Mouse (Mus musculus): Measurements from ENCODE around the gene Tctex1d4. TPM values are rescaled to one million over a fixed set of nuclear protein-coding genes. Genes with fewer than 3 reads are reported as not detected.
A peak's percentile ranks its signal among the peaks of the same experiment; 100 is the strongest.

Gene Tctex1d4
- polyA plus RNA-seq, 1 experiment from 2014 or later: not detected

GRCm38 (mm10) chr4:117100036-117100435, 26.6 kb upstream of the Tctex1d4 start:
- H3K9me3 ChIP-seq (ENCODE audit: control insufficient read depth, low read length): no peaks in the 10 kb centered on the region
- H3K9ac ChIP-seq (ENCODE audit: low read length): no peak overlapping the region
- peaks cover 3% of the 10 kb centered on the region; the same call in 1 of the 2 replicates for H3K27me3 ChIP-seq (ENCODE audit: control insufficient read depth, insufficient read depth, low read length)
- H3K4me2 ChIP-seq: no peak overlapping the region
- DNase-seq (ENCODE audit: low spot score, missing footprints) (no peak), ATAC-seq (ENCODE audit: low FRiP score) (no peak)
- peaks cover 23% of the 10 kb centered on the region for H3K4me1 ChIP-seq (ENCODE audit: control insufficient read depth, insufficient read depth, low read length)
- H3K36me3 ChIP-seq (ENCODE audit: control insufficient read depth, insufficient read depth, low read length): no peaks in the 10 kb centered on the region
- 69% methylated on average over 4 of the region's 4 CpGs for WGBS
- H3K4me3 ChIP-seq (ENCODE audit: low read depth, low read length): no peak overlapping the region
- H3K27ac ChIP-seq (ENCODE audit: low read depth, low read length): no peak overlapping the region

- no peak for DNase-seq (ENCODE audit: low spot score, missing footprints)
- H3K4me3 ChIP-seq (ENCODE audit: low read depth, low read length): no peak overlapping the region
- no peak overlapping the region for H3K4me2 ChIP-seq
- H3K36me3 ChIP-seq (ENCODE audit: control insufficient read depth, insufficient read depth, low read length): no peaks in the 10 kb centered on the region
- ATAC-seq (ENCODE audit: low FRiP score): peak; percentile 20; the same call in 1 of the 2 replicates
- peaks cover 13% of the 10 kb centered on the region for H3K4me1 ChIP-seq (ENCODE audit: control insufficient read depth, insufficient read depth, low read length)
- no peaks in the 10 kb centered on the region; the same call in 1 of the 2 replicates for H3K27me3 ChIP-seq (ENCODE audit: control insufficient read depth, insufficient read depth, low read length)
- 50% methylated on average over 7 of the region's 7 CpGs for WGBS
- no peaks in the 10 kb centered on the region for H3K9me3 ChIP-seq (ENCODE audit: control insufficient read depth, low read length)
- no peak overlapping the region for H3K9ac ChIP-seq (ENCODE audit: low read length)
- H3K27ac ChIP-seq (ENCODE audit: low read depth, low read length): no peak overlapping the region
These were observed 25.4 kb upstream of the Tctex1d4 start for GRCm38 (mm10) chr4:117101218-117101617.

- Histone ChIP-seq H3K9me3 (ENCODE audit: control insufficient read depth, low read length) (no peaks in the 10 kb centered on the region), H3K4me2 (no peak overlapping the region), H3K27ac (ENCODE audit: low read depth, low read length) (no peak overlapping the region), H3K9ac (ENCODE audit: low read length) (no peak overlapping the region), H3K27me3 (ENCODE audit: control insufficient read depth, insufficient read depth, low read length) (no peaks in the 10 kb centered on the region), H3K4me1 (ENCODE audit: control insufficient read depth, insufficient read depth, low read length) (no peaks in the 10 kb centered on the region), H3K4me3 (ENCODE audit: low read depth, low read length) (no peak overlapping the region), H3K36me3 (ENCODE audit: control insufficient read depth, insufficient read depth, low read length) (no peaks in the 10 kb centered on the region)
- 81% methylated on average over 10 of the region's 10 CpGs for WGBS
- DNase-seq (ENCODE audit: low spot score, missing footprints): no peak
- no peak for ATAC-seq (ENCODE audit: low FRiP score)
These were observed 21.9 kb upstream of the Tctex1d4 start for GRCm38 (mm10) chr4:117104672-117105071.

- Histone ChIP-seq H3K27ac (ENCODE audit: low read depth, low read length) (no peak overlapping the region), H3K9me3 (ENCODE audit: control insufficient read depth, low read length) (no peaks in the 10 kb centered on the region), H3K9ac (ENCODE audit: low read length) (no peak overlapping the region; the same call in 1 of the 2 replicates), H3K4me3 (ENCODE audit: low read depth, low read length) (no peak overlapping the region), H3K27me3 (ENCODE audit: control insufficient read depth, insufficient read depth, low read length) (no peaks in the 10 kb centered on the region), H3K4me1 (ENCODE audit: control insufficient read depth, insufficient read depth, low read length) (no peaks in the 10 kb centered on the region), H3K36me3 (ENCODE audit: control insufficient read depth, insufficient read depth, low read length) (no peaks in the 10 kb centered on the region), H3K4me2 (no peak overlapping the region)
- ATAC-seq (ENCODE audit: low FRiP score) (no peak), DNase-seq (ENCODE audit: low spot score, missing footprints) (no peak)
- WGBS: 80% methylated on average over 10 of the region's 10 CpGs
These were observed 21.5 kb upstream of the Tctex1d4 start for GRCm38 (mm10) chr4:117105127-117105526.

GRCm38 (mm10) chr4:117107813-117108523, 18.6 kb upstream of the Tctex1d4 start:
- Histone ChIP-seq H3K36me3 (ENCODE audit: control insufficient read depth, insufficient read depth, low read length) (peaks cover 4% of the 10 kb centered on the region; the same call in 1 of the 2 replicates), H3K27me3 (ENCODE audit: control insufficient read depth, insufficient read depth, low read length) (no peaks in the 10 kb centered on the region)

GRCm38 (mm10) chr4:117108524-117108849, 18.1 kb upstream of the Tctex1d4 start:
- 92% methylated on average over 6 of the region's 6 CpGs for WGBS
- peaks cover 4% of the 10 kb centered on the region; the same call in 1 of the 2 replicates for H3K36me3 ChIP-seq (ENCODE audit: control insufficient read depth, insufficient read depth, low read length)

More at GRCm38 (mm10) chr4:117107813-117108523, 18.6 kb upstream of the Tctex1d4 start:
- H3K4me1 ChIP-seq (ENCODE audit: control insufficient read depth, insufficient read depth, low read length): no peaks in the 10 kb centered on the region
- no peaks in the 10 kb centered on the region for H3K9me3 ChIP-seq (ENCODE audit: control insufficient read depth, low read length)
- 92% methylated on average over 18 of the region's 18 CpGs for WGBS
- ATAC-seq (ENCODE audit: low FRiP score) (no peak), DNase-seq (ENCODE audit: low spot score, missing footprints) (peak; percentile 66)
- H3K27ac ChIP-seq (ENCODE audit: low read depth, low read length): no peak overlapping the region
- no peak overlapping the region for H3K9ac ChIP-seq (ENCODE audit: low read length)
- H3K4me3 ChIP-seq (ENCODE audit: low read depth, low read length): no peak overlapping the region
- H3K4me2 ChIP-seq: no peak overlapping the region

GRCm38 (mm10) chr4:117109330-117109729, 17.3 kb upstream of the Tctex1d4 start:
- no peak overlapping the region for H3K4me3 ChIP-seq (ENCODE audit: low read depth, low read length)
- H3K4me1 ChIP-seq (ENCODE audit: control insufficient read depth, insufficient read depth, low read length): no peaks in the 10 kb centered on the region
- H3K9me3 ChIP-seq (ENCODE audit: control insufficient read depth, low read length): no peaks in the 10 kb centered on the region
- H3K9ac ChIP-seq (ENCODE audit: low read length): no peak overlapping the region
- no peak overlapping the region for H3K4me2 ChIP-seq
- peaks cover 4% of the 10 kb centered on the region for H3K36me3 ChIP-seq (ENCODE audit: control insufficient read depth, insufficient read depth, low read length)
- DNase-seq (ENCODE audit: low spot score, missing footprints) (no peak), ATAC-seq (ENCODE audit: low FRiP score) (no peak)
- no peaks in the 10 kb centered on the region for H3K27me3 ChIP-seq (ENCODE audit: control insufficient read depth, insufficient read depth, low read length)
- H3K27ac ChIP-seq (ENCODE audit: low read depth, low read length): no peak overlapping the region
- 95% methylated on average over 25 of the region's 25 CpGs for WGBS

More at GRCm38 (mm10) chr4:117108524-117108849, 18.1 kb upstream of the Tctex1d4 start:
- no peak for ATAC-seq (ENCODE audit: low FRiP score)
- DNase-seq (ENCODE audit: low spot score, missing footprints): no peak
- no peak overlapping the region for H3K27ac ChIP-seq (ENCODE audit: low read depth, low read length)
- H3K4me1 ChIP-seq (ENCODE audit: control insufficient read depth, insufficient read depth, low read length): no peaks in the 10 kb centered on the region
- H3K27me3 ChIP-seq (ENCODE audit: control insufficient read depth, insufficient read depth, low read length): no peaks in the 10 kb centered on the region
- no peak overlapping the region for H3K4me3 ChIP-seq (ENCODE audit: low read depth, low read length)
- H3K9me3 ChIP-seq (ENCODE audit: control insufficient read depth, low read length): no peaks in the 10 kb centered on the region
- no peak overlapping the region for H3K4me2 ChIP-seq
- H3K9ac ChIP-seq (ENCODE audit: low read length): no peak overlapping the region

- H3K4me2 ChIP-seq: no peak overlapping the region
- H3K9ac ChIP-seq (ENCODE audit: low read length): no peak overlapping the region
- no peaks in the 10 kb centered on the region for H3K27me3 ChIP-seq (ENCODE audit: control insufficient read depth, insufficient read depth, low read length)
- WGBS: 91% methylated on average over 13 of the region's 13 CpGs
- H3K36me3 ChIP-seq (ENCODE audit: control insufficient read depth, insufficient read depth, low read length): peaks cover 4% of the 10 kb centered on the region
- peak; percentile 45 for DNase-seq (ENCODE audit: low spot score, missing footprints)
- H3K4me3 ChIP-seq (ENCODE audit: low read depth, low read length): no peak overlapping the region
- no peak overlapping the region for H3K27ac ChIP-seq (ENCODE audit: low read depth, low read length)
- H3K4me1 ChIP-seq (ENCODE audit: control insufficient read depth, insufficient read depth, low read length): no peaks in the 10 kb centered on the region
- no peaks in the 10 kb centered on the region for H3K9me3 ChIP-seq (ENCODE audit: control insufficient read depth, low read length)
- ATAC-seq (ENCODE audit: low FRiP score): no peak
These were observed 16.3 kb upstream of the Tctex1d4 start for GRCm38 (mm10) chr4:117110249-117110648.

GRCm38 (mm10) chr4:117110985-117111384, 15.6 kb upstream of the Tctex1d4 start:
- peaks cover 4% of the 10 kb centered on the region for H3K36me3 ChIP-seq (ENCODE audit: control insufficient read depth, insufficient read depth, low read length)
- no peak overlapping the region for H3K4me2 ChIP-seq
- ATAC-seq (ENCODE audit: low FRiP score) (no peak), DNase-seq (ENCODE audit: low spot score, missing footprints) (peak; percentile 54)
- no peaks in the 10 kb centered on the region for H3K27me3 ChIP-seq (ENCODE audit: control insufficient read depth, insufficient read depth, low read length)
- no peak overlapping the region for H3K27ac ChIP-seq (ENCODE audit: low read depth, low read length)
- H3K9me3 ChIP-seq (ENCODE audit: control insufficient read depth, low read length): no peaks in the 10 kb centered on the region
- H3K4me3 ChIP-seq (ENCODE audit: low read depth, low read length): no peak overlapping the region
- WGBS: 95% methylated on average over 11 of the region's 11 CpGs
- H3K9ac ChIP-seq (ENCODE audit: low read length): no peak overlapping the region
- no peaks in the 10 kb centered on the region for H3K4me1 ChIP-seq (ENCODE audit: control insufficient read depth, insufficient read depth, low read length)
